Comparison of ENCODE assay signal across 21 mouse cellular contexts in genomic region chr15:97895847-97896246, GRCm38 (mm10). TPM values are rescaled to one million over a fixed set of nuclear protein-coding genes. Genes with fewer than 3 reads are reported as not detected.
DNase-seq lines count a peak whose midpoint lies in the region; ATAC-seq and TF ChIP-seq lines count a peak whose summit lies in the region.
"Had no signal": no experiment of that assay in that cellular context is flagged by ENCODE, and none has a peak within 500 bp of the region (broad histone marks: within the 10 kb centered on the region; RNA-seq: fewer than 3 reads in every experiment).

No protein-coding gene starts in this region.

- H3K27ac ChIP-seq in forebrain, embryonic 10.5 days, result 0 out of 2 replicates have a peak overlapping the region, but pooled peaks have one; percentile 40
- H3K27ac ChIP-seq in forebrain, postnatal 0 days (ENCODE audit: low read depth, low read length), result no peak overlapping the region
- H3K27ac ChIP-seq: forebrain, embryonic 12.5 days; limb, embryonic 13.5 days; liver, embryonic 13.5 days; macrophage; midbrain, embryonic 12.5 days had no signal

- no peak for TF ChIP-seq CTCF in forebrain, postnatal 0 days (IDR thresholded peaks at IDR 0.05; ENCODE audit: low read depth)

- H3K27me3 ChIP-seq in forebrain, embryonic 10.5 days (ENCODE audit: poor library complexity, severe bottlenecking), result no peaks in the 10 kb centered on the region
- H3K27me3 ChIP-seq in forebrain, postnatal 0 days (ENCODE audit: insufficient read depth, low read length), result no peaks in the 10 kb centered on the region
- H3K27me3 ChIP-seq: forebrain, embryonic 12.5 days; limb, embryonic 13.5 days; midbrain, embryonic 12.5 days had no signal

- H3K9ac ChIP-seq in forebrain, postnatal 0 days, result no peak overlapping the region
- H3K9ac ChIP-seq: forebrain, embryonic 12.5 days; limb, embryonic 13.5 days; liver, embryonic 13.5 days; midbrain, embryonic 12.5 days had no signal

- WGBS in forebrain, embryonic 10.5 days, result 88% methylated on average over 12 of the region's 12 CpGs
- WGBS in forebrain, postnatal 0 days, result 58% methylated on average over 12 of the region's 12 CpGs

- H3K9me3 ChIP-seq in forebrain, embryonic 10.5 days, result no peaks in the 10 kb centered on the region
- H3K9me3 ChIP-seq in forebrain, postnatal 0 days (ENCODE audit: low read length), result no peaks in the 10 kb centered on the region
- H3K9me3 ChIP-seq: forebrain, embryonic 12.5 days; limb, embryonic 13.5 days; liver, embryonic 13.5 days; midbrain, embryonic 12.5 days had no signal

- no peak for ATAC-seq in forebrain, postnatal 0 days
- ATAC-seq: hindbrain, embryonic 16.5 days had no signal

- H3K4me1 ChIP-seq in forebrain, embryonic 10.5 days, result peaks cover 10% of the 10 kb centered on the region; the same call in 1 of the 2 replicates
- H3K4me1 ChIP-seq in forebrain, postnatal 0 days (ENCODE audit: insufficient read depth), result no peaks in the 10 kb centered on the region
- H3K4me1 ChIP-seq: midbrain, embryonic 12.5 days had no signal

- H3K4me3 ChIP-seq in forebrain, embryonic 10.5 days, result no peak overlapping the region
- H3K4me3 ChIP-seq in forebrain, postnatal 0 days (ENCODE audit: low read depth, low read length), result no peak overlapping the region
- H3K4me3 ChIP-seq: forebrain, embryonic 12.5 days; limb, embryonic 13.5 days; liver, embryonic 13.5 days; midbrain, embryonic 12.5 days had no signal

- DNase-seq in forebrain, embryonic 10.5 days (ENCODE audit: extremely low spot score, low spot score), result no peak
- DNase-seq in forebrain, postnatal 0 days, result no peak
- peak; percentile 45 for DNase-seq in retina, postnatal 1 day
- no peak for DNase-seq in retina, embryonic 14.5 days (ENCODE audit: low spot score)
- peak; percentile 59 for DNase-seq in kidney, postnatal 14 days
- DNase-seq in thymus, postnatal 36 days, result no peak
- no peak for DNase-seq in right cerebral cortex, postnatal 14 days
- no peak for DNase-seq in thymus, postnatal 25 days
- DNase-seq: adrenal gland, postnatal 14 days; cerebellum, adult 11-12 months; gastrocnemius, postnatal 14 days; heart, adult 18-20 months; heart, postnatal 36 days; liver, embryonic 13.5 days; right cerebral cortex, postnatal 4 days; thymus, postnatal 14 days had no signal

- H3K4me2 ChIP-seq in forebrain, postnatal 0 days (ENCODE audit: low read depth), result no peak overlapping the region
- H3K4me2 ChIP-seq: forebrain, embryonic 12.5 days; limb, embryonic 13.5 days; liver, embryonic 13.5 days; midbrain, embryonic 12.5 days had no signal

- no peaks in the 10 kb centered on the region for H3K36me3 ChIP-seq in forebrain, embryonic 10.5 days (replicated peaks)
- H3K36me3 ChIP-seq in forebrain, postnatal 0 days (ENCODE audit: insufficient read depth), result no peaks in the 10 kb centered on the region
- H3K36me3 ChIP-seq: forebrain, embryonic 12.5 days; limb, embryonic 13.5 days; liver, embryonic 13.5 days; midbrain, embryonic 12.5 days had no signal

RNA-seq across cellular contexts. Expression of gene Vdr, which starts 14.6 kb away (rescaled TPM):
- polyA plus RNA-seq in forebrain, embryonic 10.5 days (2016; fragmentation: Nextera tagmentation; extraction: Ambion mirVana), result 0.49 and 0.67 TPM in 2 replicates
- 0.15 and 0.76 TPM in 2 replicates for total RNA-seq in forebrain, postnatal 0 days (2014; rRNA removed)
- polyA plus RNA-seq in forebrain, postnatal 0 days (2015; fragmentation: Nextera tagmentation; extraction: Ambion mirVana), result 0.04 and 0.05 TPM in 2 replicates

RNA-seq across cellular contexts. Expression of gene Hdac7, which starts 51.5 kb away (rescaled TPM):
- 21.6 and 25.3 TPM in 2 replicates for polyA plus RNA-seq in forebrain, embryonic 10.5 days (2016; fragmentation: Nextera tagmentation; extraction: Ambion mirVana)
- 20.7 and 29.4 TPM in 2 replicates for total RNA-seq in forebrain, postnatal 0 days (2014; rRNA removed)
- polyA plus RNA-seq in forebrain, postnatal 0 days (2015; fragmentation: Nextera tagmentation; extraction: Ambion mirVana), result 16.2 and 21.6 TPM in 2 replicates

Comparison
In these comparisons a context has a peak if more than half of its experiments do, and no peak if none do; other contexts are left out.
1. DNase-seq: peak in retina, postnatal 1 day (single experiment) and kidney, postnatal 14 days (single experiment); none in forebrain, embryonic 10.5 days (single experiment), forebrain, postnatal 0 days (single experiment), retina, embryonic 14.5 days (single experiment), thymus, postnatal 36 days (0 of 2), right cerebral cortex, postnatal 14 days (single experiment) and thymus, postnatal 25 days (single experiment).